Mouse (Mus musculus) liver, embryonic 14.5 days (tissue): ENCODE results near the gene Cnr2. TPM values are rescaled to one million over a fixed set of nuclear protein-coding genes. Genes with fewer than 3 reads are reported as not detected.

Source experiments
- ATAC-seq: fragments of 200-750 bp; cut with Nextera tagmentation; 2 replicates; pipeline ENCODE4 v1.8.0; 2017; ENCODE audit warnings: moderate number of reproducible peaks, mild to moderate bottlenecking, moderate library complexity; ENCODE audit not compliant: insufficient read depth
- DNase-seq, 3 experiments: peaks; one replicate each; pipeline ENCODE4 v3.0.0-alpha.2; 2012 to 2013; ENCODE audit warnings: low read depth in 3 of 3, low spot score in 3 of 3
- H3K27ac ChIP-seq: fragments of 300-500 bp; sonication (generic); 2 replicates; pipeline ENCODE4 v1.5.1; 2014; ENCODE audit warnings: moderate library complexity, mild to moderate bottlenecking, control low read depth, inconsistent platforms
- H3K27me3 ChIP-seq: fragments of 300-500 bp; sonication (generic); 2 replicates; pipeline ENCODE4 v1.6.1; 2014; ENCODE audit warnings: mild to moderate bottlenecking, low read length, moderate library complexity; ENCODE audit not compliant: control insufficient read depth, insufficient read depth
- H3K36me3 ChIP-seq: fragments of 300-500 bp; sonication (generic); replicated peaks from 2 replicates; pipeline ENCODE4 v1.6.1; 2014; ENCODE audit warnings: low read depth; ENCODE audit not compliant: control insufficient read depth, insufficient read depth
- H3K4me1 ChIP-seq, 2 experiments: fragments of 200-500 bp in 1 of 2; fragments of 300-500 bp in 1 of 2; sonication (generic) in 1 of 2; replicated peaks; 2 replicates each; pipeline ENCODE4 v1.6.1; 2012 to 2014; ENCODE audit warnings: antibody characterized with exemption in 1 of 2, inconsistent platforms in 1 of 2, low read length in 1 of 2; ENCODE audit not compliant: control insufficient read depth in 2 of 2, insufficient read depth in 2 of 2
- H3K4me2 ChIP-seq: fragments of 300-500 bp; sonication (generic); 2 replicates; pipeline ENCODE4 v1.6.1; 2014; ENCODE audit warnings: low read depth, mild to moderate bottlenecking, control low read depth, moderate library complexity
- H3K4me3 ChIP-seq, 2 experiments: fragments of 200-500 bp in 1 of 2; fragments of 300-500 bp in 1 of 2; sonication (generic) in 1 of 2; 2 replicates each; pipeline ENCODE4 v1.5.1; 2012 to 2014; ENCODE audit warnings: low read depth in 2 of 2, low read length in 2 of 2, mild to moderate bottlenecking in 2 of 2, control low read depth in 1 of 2, inconsistent platforms in 1 of 2, moderate library complexity in 1 of 2; ENCODE audit not compliant: insufficient read depth in 1 of 2
- H3K9ac ChIP-seq: fragments of 300-500 bp; sonication (generic); replicated peaks from 2 replicates; pipeline ENCODE4 v1.6.1; 2014; ENCODE audit warnings: mild to moderate bottlenecking, control low read depth, moderate library complexity
- H3K9me3 ChIP-seq: fragments of 300-500 bp; sonication (generic); 2 replicates; pipeline ENCODE4 v1.6.1; 2016; ENCODE audit warnings: low read length, mixed read lengths; ENCODE audit not compliant: control insufficient read depth
- CTCF ChIP-seq: IDR thresholded peaks from 2 replicates; pipeline ENCODE4 v1.5.1; 2016; ENCODE audit warnings: antibody characterized with exemption, low read depth, control low read depth
- EP300 ChIP-seq: IDR thresholded peaks from 2 replicates; pipeline ENCODE4 v1.6.1; 2016; ENCODE audit warnings: antibody characterized with exemption, low read depth
- WGBS: fragments of 180-500 bp; shearing (Covaris S2); extraction: QIAGEN DNeasy Blood & Tissue Kit; methylation state at CpG from one replicate; pipeline ENCODE4 v1.1.7; 2014; ENCODE audit not compliant: insufficient replicate concordance; 5-methylcytosine and 5-hydroxymethylcytosine counted together
- polyA plus RNA-seq, 2 experiments: library from polyadenylated mRNA; depleted of rRNA in 1 of 2; stranded (reverse) in 1 of 2; unstranded in 1 of 2; fragments of >200 nt; fragmentation: Nextera tagmentation in 1 of 2; extraction: Ambion mirVana in 1 of 2; gene quantifications; 2 replicates each; pipeline versions ENCODE4 v1.2.1 to v1.2.3; 2012 to 2014

The Cnr2 gene
- polyA plus RNA-seq, 2 experiments: 2.1 to 2.5 TPM

DNA sequence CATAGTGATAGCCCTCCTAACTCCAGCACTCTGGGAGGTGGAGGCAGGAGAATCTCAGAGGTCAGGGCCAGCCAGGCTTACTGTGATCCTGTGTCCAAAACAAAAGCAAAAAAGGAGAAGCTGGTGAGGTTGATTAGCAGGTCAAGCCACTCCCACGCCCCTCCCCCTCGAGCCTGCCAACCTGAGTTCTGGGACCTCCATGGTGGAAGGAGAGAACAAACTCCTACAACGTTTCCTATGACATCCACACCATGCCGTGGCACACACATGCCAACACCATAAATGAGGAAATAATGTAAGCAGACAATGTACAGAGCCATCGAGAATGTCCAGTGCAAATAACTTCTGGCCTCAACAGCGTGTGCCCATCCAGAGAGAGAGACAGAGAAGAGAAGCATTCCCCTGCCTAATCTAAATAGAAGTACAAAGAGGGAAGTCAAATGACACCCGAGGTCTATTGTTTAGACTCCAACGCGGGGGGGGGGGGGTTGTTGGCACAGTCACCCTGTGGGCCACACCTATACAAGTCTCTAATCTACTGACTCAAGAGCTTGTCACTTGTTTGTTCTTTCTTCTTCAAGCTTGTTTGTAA is 19.1 kb upstream of the Cnr2 start:
- Histone ChIP-seq H3K27ac (peak overlapping the region; percentile 79), H3K27me3 (no peaks in the 10 kb centered on the region), H3K9ac (peak overlapping the region; percentile 72), H3K4me2 (peak overlapping the region; percentile 76), H3K9me3 (no peaks in the 10 kb centered on the region), H3K36me3 (peaks cover 15% of the 10 kb centered on the region), H3K4me3 (peak overlapping the region; percentile 48 to 54), H3K4me1 (peaks cover 32 to 38% of the 10 kb centered on the region in 2 experiments)
- no peak for DNase-seq
- WGBS: 2% methylated on average over 9 of the region's 9 CpGs
- no peak for TF ChIP-seq CTCF
- no peak for TF ChIP-seq EP300
- peak; percentile 12; the same call in 1 of the 2 replicates for ATAC-seq

GRCm38 (mm10) chr4:135876583-135877020 is 18.6 kb upstream of the Cnr2 start:
- peak overlapping the region; percentile 72 for H3K9ac ChIP-seq
- peak overlapping the region; percentile 48 to 54 for H3K4me3 ChIP-seq
- H3K27me3 ChIP-seq: no peaks in the 10 kb centered on the region
- peak overlapping the region; percentile 79 for H3K27ac ChIP-seq
- peaks cover 12% of the 10 kb centered on the region for H3K36me3 ChIP-seq
- ATAC-seq (no peak), DNase-seq (peak in 1 of 3 experiments; percentile 70)
- WGBS: 2% methylated on average over 16 of the region's 16 CpGs
- no peaks in the 10 kb centered on the region for H3K9me3 ChIP-seq
- TF ChIP-seq EP300: no peak
- TF ChIP-seq CTCF: no peak
- peak overlapping the region; percentile 76 for H3K4me2 ChIP-seq
- peaks cover 30 to 35% of the 10 kb centered on the region in 2 experiments for H3K4me1 ChIP-seq

GRCm38 (mm10) chr4:135877742-135878141 is 17.5 kb upstream of the Cnr2 start:
- WGBS: 43% methylated on average over 2 of the region's 2 CpGs
- TF ChIP-seq CTCF: peak; percentile 25; the same call in 1 of the 2 replicates
- TF ChIP-seq EP300: no peak
- no peak overlapping the region for H3K9ac ChIP-seq
- H3K27me3 ChIP-seq: no peaks in the 10 kb centered on the region
- DNase-seq: no peak
- no peak for ATAC-seq
- H3K27ac ChIP-seq: no peak overlapping the region
- H3K36me3 ChIP-seq: peaks cover under 1% of the 10 kb centered on the region
- H3K4me1 ChIP-seq: peaks cover 27 to 29% of the 10 kb centered on the region in 2 experiments
- H3K9me3 ChIP-seq: no peaks in the 10 kb centered on the region
- H3K4me2 ChIP-seq: no peak overlapping the region
- no peak overlapping the region for H3K4me3 ChIP-seq

GRCm38 (mm10) chr4:135879021-135879420 is 16.2 kb upstream of the Cnr2 start:
- Histone ChIP-seq H3K4me1 (peaks cover 29 to 34% of the 10 kb centered on the region in 2 experiments), H3K9ac (no peak overlapping the region), H3K27ac (no peak overlapping the region), H3K4me3 (no peak overlapping the region), H3K9me3 (no peaks in the 10 kb centered on the region), H3K27me3 (no peaks in the 10 kb centered on the region), H3K36me3 (no peaks in the 10 kb centered on the region), H3K4me2 (no peak overlapping the region)
- 73% methylated on average over 6 of the region's 6 CpGs for WGBS
- TF ChIP-seq CTCF (no peak), EP300 (no peak)
- ATAC-seq: no peak
- DNase-seq: no peak

GRCm38 (mm10) chr4:135880018-135880417 is 15.2 kb upstream of the Cnr2 start:
- TF ChIP-seq EP300: no peak
- no peak for TF ChIP-seq CTCF
- Histone ChIP-seq H3K4me1 (peaks cover 21 to 27% of the 10 kb centered on the region in 2 experiments), H3K36me3 (no peaks in the 10 kb centered on the region), H3K27me3 (no peaks in the 10 kb centered on the region), H3K27ac (no peak overlapping the region), H3K4me3 (no peak overlapping the region), H3K9me3 (no peaks in the 10 kb centered on the region), H3K9ac (no peak overlapping the region), H3K4me2 (no peak overlapping the region)
- ATAC-seq (no peak), DNase-seq (no peak)
- 78% methylated on average over 6 of the region's 6 CpGs for WGBS
